Mouse (Mus musculus) telencephalon, adult 2 months (tissue): ENCODE data around the gene Arid3b.
"Not testable (repeated sequence)": the region's sequence is repeated elsewhere in the genome, so short reads cannot be mapped to it uniquely, and the experiment has no call there.

Experiments used
- DNase-seq: peaks from one replicate; pipeline ENCODE4 v3.0.0-alpha.2; 2011; ENCODE audit warnings: low read depth, low spot score

The Arid3b gene

GRCm38 (mm10) chr9:57836581-57837170, at the start of gene Arid3b:
Arid3b (minus strand) TSS chr9:57836793.
- peak; percentile 96 for DNase-seq

GRCm38 (mm10) chr9:57883413-57883812, 46.8 kb upstream of the Arid3b start:
- no peak for DNase-seq

GRCm38 (mm10) chr9:57881781-57882180, 45.2 kb upstream of the Arid3b start:
- DNase-seq, result not testable (repeated sequence)

GRCm38 (mm10) chr9:57880278-57880677, 43.7 kb upstream of the Arid3b start:
- DNase-seq, result no peak

- DNase-seq, result no peak
Observed at GRCm38 (mm10) chr9:57879213-57879612, 42.6 kb upstream of the Arid3b start.

GRCm38 (mm10) chr9:57874994-57875393, 38.4 kb upstream of the Arid3b start:
- DNase-seq, result no peak

GRCm38 (mm10) chr9:57874134-57874533, 37.5 kb upstream of the Arid3b start:
- no peak for DNase-seq

GRCm38 (mm10) chr9:57870273-57870816, 33.8 kb upstream of the Arid3b start:
- DNase-seq, result no peak

- DNase-seq, result no peak
Observed at GRCm38 (mm10) chr9:57868767-57869166, 32.2 kb upstream of the Arid3b start.

- DNase-seq, result no peak
Observed at GRCm38 (mm10) chr9:57867880-57868279, 31.3 kb upstream of the Arid3b start.

GRCm38 (mm10) chr9:57867236-57867635, 30.6 kb upstream of the Arid3b start:
- DNase-seq, result peak; percentile 72

GRCm38 (mm10) chr9:57866530-57866929, 29.9 kb upstream of the Arid3b start:
- DNase-seq, result peak; percentile 58

- no peak for DNase-seq
Observed at GRCm38 (mm10) chr9:57864336-57864735, 27.7 kb upstream of the Arid3b start.

- DNase-seq, result peak; percentile 85
Observed at GRCm38 (mm10) chr9:57861951-57862471, 25.4 kb upstream of the Arid3b start.

- no peak for DNase-seq
Observed at GRCm38 (mm10) chr9:57856456-57856855, 19.9 kb upstream of the Arid3b start.

GRCm38 (mm10) chr9:57854280-57854679, 17.7 kb upstream of the Arid3b start:
- no peak for DNase-seq

- no peak for DNase-seq
Observed at GRCm38 (mm10) chr9:57839032-57839431, 2.4 kb upstream of the Arid3b start.

- DNase-seq, result no peak
Observed at GRCm38 (mm10) chr9:57835841-57836514, 615 bp downstream of the Arid3b start.

GRCm38 (mm10) chr9:57834629-57835417, 1.8 kb downstream of the Arid3b start:
- DNase-seq, result no peak

- DNase-seq, result no peak
Observed at GRCm38 (mm10) chr9:57833762-57834471, 2.7 kb downstream of the Arid3b start.
